Mouse (Mus musculus) right cerebral cortex, adult 2 months (tissue): ENCODE measurements around the gene Acot7.

ENCODE experiments used
- DNase-seq, 2 experiments: peaks; one replicate each; pipeline ENCODE4 v3.0.0; 2021 to 2022; ENCODE audit warnings: low spot score in 2 of 2

Gene Acot7

GRCm38 (mm10) chr4:152178916-152179705 lies 1.2 kb downstream of the Acot7 start:
- DNase-seq: no peak

GRCm38 (mm10) chr4:152179946-152180660 lies 2.2 kb downstream of the Acot7 start:
- DNase-seq: no peak

GRCm38 (mm10) chr4:152182205-152182604 lies 4.3 kb downstream of the Acot7 start:
- no peak for DNase-seq

GRCm38 (mm10) chr4:152184353-152185035 lies 6.6 kb downstream of the Acot7 start:
- DNase-seq: peak; percentile 50 to 55

- no peak for DNase-seq
Observed at GRCm38 (mm10) chr4:152185137-152185509, 7.2 kb downstream of the Acot7 start.

GRCm38 (mm10) chr4:152185510-152186204 lies 7.7 kb downstream of the Acot7 start:
- DNase-seq: no peak

GRCm38 (mm10) chr4:152186205-152187082 lies 8.5 kb downstream of the Acot7 start:
- DNase-seq: no peak

- no peak for DNase-seq
Observed at GRCm38 (mm10) chr4:152187142-152187541, 9.2 kb downstream of the Acot7 start.

- no peak for DNase-seq
Observed at GRCm38 (mm10) chr4:152188651-152189050, 10.7 kb downstream of the Acot7 start.

GRCm38 (mm10) chr4:152189071-152189470 lies 11.1 kb downstream of the Acot7 start:
- DNase-seq: no peak

GRCm38 (mm10) chr4:152189691-152190090 lies 11.8 kb downstream of the Acot7 start:
- DNase-seq: no peak

- no peak for DNase-seq
Observed at GRCm38 (mm10) chr4:152190096-152190653, 12.2 kb downstream of the Acot7 start.

- no peak for DNase-seq
Observed at GRCm38 (mm10) chr4:152190701-152191100, 12.8 kb downstream of the Acot7 start.

GRCm38 (mm10) chr4:152192569-152192968 lies 14.6 kb downstream of the Acot7 start:
- DNase-seq: no peak

GRCm38 (mm10) chr4:152194476-152195175 lies 16.7 kb downstream of the Acot7 start:
- no peak for DNase-seq

GRCm38 (mm10) chr4:152196276-152196675 lies 18.3 kb downstream of the Acot7 start:
- DNase-seq: no peak

- no peak for DNase-seq
Observed at GRCm38 (mm10) chr4:152197545-152197944, 19.6 kb downstream of the Acot7 start.

GRCm38 (mm10) chr4:152199617-152200016 lies 21.7 kb downstream of the Acot7 start:
- DNase-seq: no peak

- no peak for DNase-seq
Observed at GRCm38 (mm10) chr4:152201492-152201891, 23.6 kb downstream of the Acot7 start.

- DNase-seq: no peak
Observed at GRCm38 (mm10) chr4:152202418-152202817, 24.5 kb downstream of the Acot7 start.
